Comparison of ENCODE assay signal across 9 mouse cellular contexts in genomic region chr9:92045472-92045905, GRCm38 (mm10).
DNase-seq lines count a peak whose midpoint lies in the region; ATAC-seq lines count a peak whose summit lies in the region.
"Had no signal": no experiment of that assay in that cellular context is flagged by ENCODE, and none has a peak within 500 bp of the region (broad histone marks: within the 10 kb centered on the region; RNA-seq: fewer than 3 reads in every experiment).

No protein-coding gene starts in this region.

- no peak overlapping the region for H3K9ac ChIP-seq in hindbrain, embryonic 12.5 days
- no peak overlapping the region for H3K9ac ChIP-seq in hindbrain, embryonic 16.5 days (ENCODE audit: low read depth, low read length)

- H3K27ac ChIP-seq in hindbrain, embryonic 10.5 days = no peak overlapping the region
- no peak overlapping the region for H3K27ac ChIP-seq in hindbrain, embryonic 12.5 days
- peak overlapping the region; percentile 29; the same call in 1 of the 2 replicates for H3K27ac ChIP-seq in hindbrain, embryonic 16.5 days (ENCODE audit: low read depth, low read length)

- no peak overlapping the region for H3K4me2 ChIP-seq in hindbrain, embryonic 12.5 days (replicated peaks)
- no peak overlapping the region for H3K4me2 ChIP-seq in hindbrain, embryonic 16.5 days (ENCODE audit: low read length)

- no peaks in the 10 kb centered on the region for H3K36me3 ChIP-seq in hindbrain, embryonic 10.5 days
- no peaks in the 10 kb centered on the region for H3K36me3 ChIP-seq in hindbrain, embryonic 12.5 days
- no peaks in the 10 kb centered on the region for H3K36me3 ChIP-seq in hindbrain, embryonic 16.5 days (ENCODE audit: control insufficient read depth, insufficient read depth, low read length)

- ATAC-seq in hindbrain, embryonic 12.5 days (ENCODE audit: low FRiP score) = no peak
- ATAC-seq in hindbrain, embryonic 16.5 days = peak; percentile 68

- 53% methylated on average over 3 of the region's 3 CpGs for WGBS in hindbrain, embryonic 10.5 days
- WGBS in hindbrain, embryonic 12.5 days = 48% methylated on average over 3 of the region's 3 CpGs
- WGBS in hindbrain, embryonic 16.5 days = 42% methylated on average over 3 of the region's 3 CpGs

- no peaks in the 10 kb centered on the region for H3K9me3 ChIP-seq in hindbrain, embryonic 10.5 days
- no peaks in the 10 kb centered on the region for H3K9me3 ChIP-seq in hindbrain, embryonic 12.5 days (replicated peaks)
- H3K9me3 ChIP-seq in hindbrain, embryonic 16.5 days (ENCODE audit: control insufficient read depth, low read length) = no peaks in the 10 kb centered on the region

- DNase-seq in hindbrain, embryonic 10.5 days (ENCODE audit: low spot score) = peak; percentile 45
- peak; percentile 4 for DNase-seq in right cerebral cortex, postnatal 4 days
- no peak for DNase-seq in right cerebral cortex, postnatal 36 days (ENCODE audit: low spot score in 2 of 2)
- DNase-seq in ovary, adult 18-20 months (ENCODE audit: low spot score) = no peak
- DNase-seq in adrenal gland, postnatal 14 days = no peak
- DNase-seq in gastrocnemius, postnatal 4 days (ENCODE audit: low spot score in 2 of 2) = no peak
- DNase-seq: B cell, adult 2 months had no signal

- no peaks in the 10 kb centered on the region for H3K4me1 ChIP-seq in hindbrain, embryonic 10.5 days (replicated peaks)
- H3K4me1 ChIP-seq in hindbrain, embryonic 12.5 days = no peaks in the 10 kb centered on the region
- H3K4me1 ChIP-seq in hindbrain, embryonic 16.5 days (ENCODE audit: control insufficient read depth, insufficient read depth, low read depth, low read length) = no peaks in the 10 kb centered on the region

- no peaks in the 10 kb centered on the region for H3K27me3 ChIP-seq in hindbrain, embryonic 10.5 days (ENCODE audit: insufficient read depth, poor library complexity, severe bottlenecking)
- no peaks in the 10 kb centered on the region for H3K27me3 ChIP-seq in hindbrain, embryonic 12.5 days
- no peaks in the 10 kb centered on the region for H3K27me3 ChIP-seq in hindbrain, embryonic 16.5 days (replicated peaks; ENCODE audit: control insufficient read depth, insufficient read depth, low read length)

- H3K4me3 ChIP-seq in hindbrain, embryonic 10.5 days = no peak overlapping the region
- no peak overlapping the region for H3K4me3 ChIP-seq in hindbrain, embryonic 12.5 days
- no peak overlapping the region for H3K4me3 ChIP-seq in hindbrain, embryonic 16.5 days (ENCODE audit: low read length)

Comparison
In these comparisons a context has a peak if more than half of its experiments do, and no peak if none do; other contexts are left out.
1. DNase-seq: peak in hindbrain, embryonic 10.5 days (single experiment) and right cerebral cortex, postnatal 4 days (single experiment); none in right cerebral cortex, postnatal 36 days (0 of 2), ovary, adult 18-20 months (single experiment), adrenal gland, postnatal 14 days (single experiment) and gastrocnemius, postnatal 4 days (0 of 2).